Mouse (Mus musculus) testis, adult 2 months (tissue): Measurements from ENCODE around the gene Zfp346.
A peak's percentile ranks its signal among the peaks of the same experiment; 100 is the strongest.

Experiments
- CTCF ChIP-seq: fragments of 200-500 bp; IDR thresholded peaks from 2 replicates; pipeline ENCODE4 v1.5.1; 2012; ENCODE audit warnings: low read depth, mild to moderate bottlenecking, inconsistent platforms, low read length, moderate library complexity; ENCODE audit not compliant: control insufficient read depth, insufficient read depth, insufficient replicate concordance
- POLR2A ChIP-seq: fragments of 200-500 bp; IDR thresholded peaks from 2 replicates; pipeline ENCODE4 v1.6.1; 2012; ENCODE audit warnings: low read depth, mild to moderate bottlenecking, inconsistent platforms, low read length, moderate library complexity; ENCODE audit not compliant: control insufficient read depth

DNA sequence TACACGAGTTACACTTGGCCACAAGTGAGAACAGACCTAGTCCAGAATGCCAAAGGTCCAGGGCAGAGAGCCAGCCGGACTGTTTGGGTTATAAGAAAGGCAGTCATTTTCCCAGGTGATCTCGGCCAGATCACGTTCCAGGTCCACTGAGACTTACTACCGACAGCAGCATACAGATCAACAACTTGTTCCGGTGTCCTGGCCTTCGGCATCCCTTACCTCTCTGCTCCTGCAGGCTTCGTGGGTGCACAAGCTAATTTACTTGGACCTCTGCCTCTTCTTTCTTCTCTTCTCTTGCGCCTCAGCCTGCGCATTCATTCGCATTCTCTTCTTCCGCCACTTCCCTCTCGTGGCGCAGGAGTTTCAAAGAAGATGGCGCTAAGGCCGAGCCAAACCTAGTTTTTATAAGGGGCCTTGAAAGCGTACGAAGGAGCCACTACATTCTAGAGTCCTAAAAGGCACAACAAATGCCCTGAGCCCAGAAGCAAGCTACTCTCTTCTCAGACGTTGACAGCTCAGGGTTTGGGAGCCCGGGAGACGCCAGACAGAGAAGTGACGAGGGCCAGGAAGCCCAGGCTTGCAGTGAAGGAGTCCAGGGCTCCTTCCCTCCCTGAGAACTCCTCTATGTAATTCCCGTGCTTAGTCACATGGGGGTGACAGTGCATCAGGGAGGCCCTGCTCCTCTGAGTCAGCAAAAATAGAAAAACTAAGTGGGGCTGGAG lies 77.2 kb downstream of the Zfp346 start:
- TF ChIP-seq POLR2A (peak; percentile 40; the same call in 1 of the 2 replicates), CTCF (peak; percentile 51; the same call in 1 of the 2 replicates)
